Mouse (Mus musculus): ENCODE measurements around the gene Adgrb3. TPM values are rescaled to one million over a fixed set of nuclear protein-coding genes. Genes with fewer than 3 reads are reported as not detected.
"Not testable (repeated sequence)": the region's sequence is repeated elsewhere in the genome, so short reads cannot be mapped to it uniquely, and the experiment has no call there.

The Adgrb3 gene
- polyA plus RNA-seq, 1 experiment from 2014 or later = 1.5 TPM

- ATAC-seq (ENCODE audit: low FRiP score, low read depth) = no peak
- Histone ChIP-seq H3K27me3 (no peaks in the 10 kb centered on the region), H3K4me2 (replicated peaks) (no peak overlapping the region), H3K9ac (no peak overlapping the region), H3K27ac (no peak overlapping the region), H3K36me3 (no peaks in the 10 kb centered on the region), H3K4me1 (no peaks in the 10 kb centered on the region), H3K4me3 (no peak overlapping the region), H3K9me3 (no peaks in the 10 kb centered on the region)
- WGBS = 79% methylated on average over 5 of the region's 5 CpGs
Measured at GRCm38 (mm10) chr1:25075952-25076351, 753.6 kb downstream of the Adgrb3 start.

- Histone ChIP-seq H3K4me2 (replicated peaks) (peak overlapping the region; percentile 44), H3K4me3 (no peak overlapping the region; the same call in 1 of the 2 replicates), H3K36me3 (no peaks in the 10 kb centered on the region), H3K27ac (no peak overlapping the region), H3K4me1 (0 out of 2 replicates have a peak, but pooled peaks cover 4% of the 10 kb centered on the region), H3K9me3 (no peaks in the 10 kb centered on the region), H3K9ac (no peak overlapping the region), H3K27me3 (no peaks in the 10 kb centered on the region)
- no peak for ATAC-seq (ENCODE audit: low FRiP score, low read depth)
- WGBS = 14% methylated on average over 6 of the region's 6 CpGs
Measured at GRCm38 (mm10) chr1:25063964-25064363, 765.5 kb downstream of the Adgrb3 start.

- no peaks in the 10 kb centered on the region for H3K9me3 ChIP-seq
Measured at GRCm38 (mm10) chr1:25060935-25061334, 768.6 kb downstream of the Adgrb3 start.

GRCm38 (mm10) chr1:25060191-25060590 is 769.3 kb downstream of the Adgrb3 start:
- H3K9ac ChIP-seq = no peak overlapping the region
- 87% methylated on average over 6 of the region's 6 CpGs for WGBS
- H3K9me3 ChIP-seq = no peaks in the 10 kb centered on the region
- H3K27me3 ChIP-seq = no peaks in the 10 kb centered on the region
- 0 out of 2 replicates have a peak, but pooled peaks cover 7% of the 10 kb centered on the region for H3K4me1 ChIP-seq
- H3K4me3 ChIP-seq = no peak overlapping the region
- no peak for ATAC-seq (ENCODE audit: low FRiP score, low read depth)
- no peak overlapping the region for H3K27ac ChIP-seq
- no peak overlapping the region for H3K4me2 ChIP-seq (replicated peaks)
- H3K36me3 ChIP-seq = no peaks in the 10 kb centered on the region

More at GRCm38 (mm10) chr1:25060935-25061334, 768.6 kb downstream of the Adgrb3 start:
- Histone ChIP-seq H3K36me3 (no peaks in the 10 kb centered on the region), H3K4me2 (replicated peaks) (no peak overlapping the region), H3K27ac (no peak overlapping the region), H3K27me3 (no peaks in the 10 kb centered on the region), H3K4me3 (no peak overlapping the region), H3K4me1 (0 out of 2 replicates have a peak, but pooled peaks cover 7% of the 10 kb centered on the region), H3K9ac (no peak overlapping the region)
- WGBS = 77% methylated on average over 3 of the region's 3 CpGs
- ATAC-seq (ENCODE audit: low FRiP score, low read depth) = no peak

- ATAC-seq (ENCODE audit: low FRiP score, low read depth) = no peak
- no peak overlapping the region for H3K4me2 ChIP-seq (replicated peaks)
- 59% methylated on average over 2 of the region's 2 CpGs for WGBS
Measured at GRCm38 (mm10) chr1:25057656-25058055, 771.9 kb downstream of the Adgrb3 start.

GRCm38 (mm10) chr1:25057212-25057611 is 772.3 kb downstream of the Adgrb3 start:
- H3K4me1 ChIP-seq = 0 out of 2 replicates have a peak, but pooled peaks cover 2% of the 10 kb centered on the region
- H3K36me3 ChIP-seq = no peaks in the 10 kb centered on the region
- H3K9ac ChIP-seq = no peak overlapping the region
- H3K4me2 ChIP-seq (replicated peaks) = no peak overlapping the region
- ATAC-seq (ENCODE audit: low FRiP score, low read depth) = no peak
- WGBS = 63% methylated on average over 6 of the region's 6 CpGs
- H3K27me3 ChIP-seq = no peaks in the 10 kb centered on the region
- no peak overlapping the region for H3K4me3 ChIP-seq
- no peaks in the 10 kb centered on the region for H3K9me3 ChIP-seq
- H3K27ac ChIP-seq = no peak overlapping the region

More at GRCm38 (mm10) chr1:25057656-25058055, 771.9 kb downstream of the Adgrb3 start:
- Histone ChIP-seq H3K9me3 (no peaks in the 10 kb centered on the region), H3K4me1 (0 out of 2 replicates have a peak, but pooled peaks cover 2% of the 10 kb centered on the region), H3K36me3 (no peaks in the 10 kb centered on the region), H3K9ac (no peak overlapping the region), H3K4me3 (no peak overlapping the region), H3K27me3 (no peaks in the 10 kb centered on the region), H3K27ac (no peak overlapping the region)

GRCm38 (mm10) chr1:25042091-25042490 is 787.4 kb downstream of the Adgrb3 start:
- WGBS = 72% methylated on average over 4 of the region's 4 CpGs
- Histone ChIP-seq H3K4me2 (replicated peaks) (no peak overlapping the region), H3K27me3 (no peaks in the 10 kb centered on the region), H3K36me3 (no peaks in the 10 kb centered on the region), H3K27ac (no peak overlapping the region), H3K9me3 (no peaks in the 10 kb centered on the region), H3K4me1 (no peaks in the 10 kb centered on the region), H3K4me3 (no peak overlapping the region), H3K9ac (no peak overlapping the region)
- no peak for ATAC-seq (ENCODE audit: low FRiP score, low read depth)

- 86% methylated on average over 10 of the region's 10 CpGs for WGBS
- H3K27me3 ChIP-seq = no peaks in the 10 kb centered on the region
- no peak overlapping the region for H3K27ac ChIP-seq
- ATAC-seq (ENCODE audit: low FRiP score, low read depth) = no peak
- H3K9me3 ChIP-seq = no peaks in the 10 kb centered on the region
- no peak overlapping the region for H3K4me3 ChIP-seq
- H3K9ac ChIP-seq = no peak overlapping the region
- H3K4me1 ChIP-seq = no peaks in the 10 kb centered on the region
- H3K36me3 ChIP-seq = no peaks in the 10 kb centered on the region
- no peak overlapping the region for H3K4me2 ChIP-seq (replicated peaks)
Measured at GRCm38 (mm10) chr1:25034161-25034560, 795.3 kb downstream of the Adgrb3 start.

GRCm38 (mm10) chr1:25033155-25034095 is 796.1 kb downstream of the Adgrb3 start:
- 60% methylated on average over 8 of the region's 8 CpGs for WGBS
- H3K4me3 ChIP-seq = no peak overlapping the region
- no peaks in the 10 kb centered on the region for H3K27me3 ChIP-seq
- H3K4me2 ChIP-seq (replicated peaks) = no peak overlapping the region
- H3K27ac ChIP-seq = no peak overlapping the region
- H3K9ac ChIP-seq = no peak overlapping the region
- no peaks in the 10 kb centered on the region for H3K9me3 ChIP-seq
- no peaks in the 10 kb centered on the region for H3K36me3 ChIP-seq
- no peak for ATAC-seq (ENCODE audit: low FRiP score, low read depth)
- no peaks in the 10 kb centered on the region for H3K4me1 ChIP-seq

GRCm38 (mm10) chr1:25023156-25023555 is 806.4 kb downstream of the Adgrb3 start:
- Histone ChIP-seq H3K9me3 (no peaks in the 10 kb centered on the region), H3K4me3 (no peak overlapping the region), H3K27ac (no peak overlapping the region), H3K4me2 (replicated peaks) (no peak overlapping the region), H3K9ac (no peak overlapping the region), H3K36me3 (no peaks in the 10 kb centered on the region), H3K27me3 (no peaks in the 10 kb centered on the region), H3K4me1 (no peaks in the 10 kb centered on the region)
- ATAC-seq (ENCODE audit: low FRiP score, low read depth) = no peak
- 83% methylated on average over 3 of the region's 3 CpGs for WGBS

- WGBS = 88% methylated on average over 7 of the region's 8 CpGs
- H3K27me3 ChIP-seq; ATAC-seq (ENCODE audit: low FRiP score, low read depth); H3K9ac ChIP-seq; H3K4me2 ChIP-seq (replicated peaks); H3K9me3 ChIP-seq; H3K4me3 ChIP-seq; H3K27ac ChIP-seq; H3K4me1 ChIP-seq; H3K36me3 ChIP-seq: not testable (repeated sequence)
Measured at GRCm38 (mm10) chr1:25017851-25018250, 811.7 kb downstream of the Adgrb3 start.
